Mouse (Mus musculus) MEL-GATA-1-ER (cell line): ENCODE measurements around the gene St5.

Source experiments
- DNase-seq: peaks from one replicate; pipeline ENCODE4 v3.0.0-alpha.2; 2012; ENCODE audit warnings: low read depth; ENCODE audit errors: extremely low read depth

St5 gene

GRCm38 (mm10) chr7:109702721-109703120 lies 684 bp downstream of the St5 start:
- DNase-seq, result no peak

GRCm38 (mm10) chr7:109700213-109700612 lies 3.2 kb downstream of the St5 start:
- peak; percentile 20 for DNase-seq

GRCm38 (mm10) chr7:109695339-109695726 lies 8.1 kb downstream of the St5 start:
- DNase-seq, result no peak

GRCm38 (mm10) chr7:109694576-109695338 lies 8.6 kb downstream of the St5 start:
- no peak for DNase-seq

- DNase-seq, result no peak
Measured at GRCm38 (mm10) chr7:109690961-109691360, 12.4 kb downstream of the St5 start.

- no peak for DNase-seq
Measured at GRCm38 (mm10) chr7:109690101-109690500, 13.3 kb downstream of the St5 start.

- no peak for DNase-seq
Measured at GRCm38 (mm10) chr7:109686585-109687128, 16.7 kb downstream of the St5 start.

- DNase-seq, result no peak
Measured at GRCm38 (mm10) chr7:109680879-109681278, 22.5 kb downstream of the St5 start.

- no peak for DNase-seq
Measured at GRCm38 (mm10) chr7:109680284-109680683, 23.1 kb downstream of the St5 start.

- DNase-seq, result no peak
Measured at GRCm38 (mm10) chr7:109674944-109675628, 28.3 kb downstream of the St5 start.

- DNase-seq, result no peak
Measured at GRCm38 (mm10) chr7:109671581-109672471, 31.6 kb downstream of the St5 start.

- no peak for DNase-seq
Measured at GRCm38 (mm10) chr7:109669426-109670170, 33.8 kb downstream of the St5 start.

GRCm38 (mm10) chr7:109666664-109667063 lies 36.7 kb downstream of the St5 start:
- DNase-seq, result no peak

GRCm38 (mm10) chr7:109662626-109663025 lies 40.8 kb downstream of the St5 start:
- DNase-seq, result no peak

- DNase-seq, result no peak
Measured at GRCm38 (mm10) chr7:109659278-109659677, 44.1 kb downstream of the St5 start.

- DNase-seq, result no peak
Measured at GRCm38 (mm10) chr7:109657884-109658283, 45.5 kb downstream of the St5 start.

- no peak for DNase-seq
Measured at GRCm38 (mm10) chr7:109654871-109655270, 48.5 kb downstream of the St5 start.

GRCm38 (mm10) chr7:109648812-109649594 lies 54.4 kb downstream of the St5 start:
- no peak for DNase-seq

- DNase-seq, result no peak
Measured at GRCm38 (mm10) chr7:109646574-109646973, 56.8 kb downstream of the St5 start.
